Mouse (Mus musculus): ENCODE results near the gene Mab21l2. TPM values are rescaled to one million over a fixed set of nuclear protein-coding genes. Genes with fewer than 3 reads are reported as not detected.

The Mab21l2 gene
- polyA plus RNA-seq, 1 experiment from 2014 or later = 1.3 TPM

DNA sequence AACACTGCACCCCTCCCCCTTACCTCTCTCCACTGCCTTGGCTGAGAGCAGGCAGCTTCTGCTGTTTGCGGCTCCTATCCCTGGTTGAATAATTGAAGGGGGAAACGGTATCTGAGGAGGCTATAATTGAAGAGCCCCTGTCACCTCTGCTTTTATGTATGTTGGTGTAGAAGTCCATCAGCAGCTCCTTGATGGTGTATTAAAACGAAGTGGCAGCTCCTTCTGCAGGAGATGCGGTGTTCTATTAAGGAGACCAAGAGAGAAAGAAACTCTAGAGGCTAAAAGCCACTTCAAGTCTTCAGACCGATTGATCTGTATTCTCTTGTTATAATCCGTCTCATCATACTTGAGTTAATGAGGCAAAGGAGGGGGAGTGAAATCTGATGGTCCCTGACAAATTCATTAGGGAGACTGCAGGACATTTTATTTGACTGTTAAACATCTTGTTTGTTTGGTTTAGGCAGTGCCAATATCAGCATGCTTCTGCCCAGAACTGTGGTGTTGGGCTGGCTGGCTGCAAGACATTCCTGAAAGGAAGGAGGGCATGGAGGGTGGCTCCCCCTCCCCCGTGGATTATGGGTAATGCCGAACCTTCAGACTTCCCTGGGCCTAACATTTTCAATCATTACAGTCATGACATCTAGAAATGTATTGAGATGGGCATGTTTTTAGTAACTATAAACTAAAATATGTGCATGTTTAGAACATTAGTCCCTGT is 2.7 kb upstream of the Mab21l2 start:
- H3K4me3 ChIP-seq = no peak overlapping the region
- H3K27me3 ChIP-seq = peaks cover 53% of the 10 kb centered on the region
- H3K4me1 ChIP-seq = peaks cover 19% of the 10 kb centered on the region
- no peak for ATAC-seq (ENCODE audit: borderline replicate concordance, extremely low read depth, low FRiP score, low TSS enrichment)
- H3K9me3 ChIP-seq = no peaks in the 10 kb centered on the region
- no peak overlapping the region for H3K9ac ChIP-seq
- no peaks in the 10 kb centered on the region for H3K36me3 ChIP-seq
- H3K4me2 ChIP-seq = no peak overlapping the region
- no peak overlapping the region for H3K27ac ChIP-seq
- 32% methylated on average over 8 of the region's 8 CpGs for WGBS

DNA sequence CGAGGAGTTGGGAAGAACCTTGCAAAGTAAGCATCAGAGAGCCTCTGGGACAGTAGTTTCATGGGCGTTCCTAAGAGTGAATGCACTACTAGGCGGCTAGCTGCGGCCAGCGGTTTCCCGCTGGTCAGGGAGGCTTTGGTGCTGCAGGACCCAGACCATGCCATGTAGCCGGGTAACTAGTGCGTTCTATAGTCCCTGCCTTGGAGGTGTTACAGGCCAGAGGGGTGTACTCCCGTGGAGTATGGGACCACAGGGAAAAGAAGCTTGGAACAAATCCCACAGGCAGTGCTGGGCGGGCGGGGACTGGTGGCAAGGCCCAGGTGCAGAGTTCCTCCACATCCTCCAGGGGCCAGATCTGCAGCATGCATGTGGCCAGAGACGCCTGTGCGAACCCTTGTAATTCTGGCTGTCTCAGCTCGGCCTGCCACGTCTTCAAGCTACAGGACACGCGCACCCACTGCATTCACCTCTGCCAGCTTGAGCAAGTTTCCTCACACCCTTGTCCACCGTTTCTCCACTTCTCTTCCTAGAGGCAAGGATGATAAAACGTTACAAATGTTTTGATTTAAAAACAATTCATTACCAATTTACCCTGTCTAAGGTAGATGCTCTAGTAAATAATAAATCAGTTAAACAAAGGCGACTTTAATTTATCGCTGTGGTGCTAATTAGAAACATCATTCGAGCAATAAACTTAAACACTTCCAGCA is 2.0 kb upstream of the Mab21l2 start:
- H3K4me2 ChIP-seq = no peak overlapping the region
- no peak overlapping the region for H3K27ac ChIP-seq
- no peak overlapping the region for H3K4me3 ChIP-seq
- WGBS = 13% methylated on average over 22 of the region's 22 CpGs
- H3K27me3 ChIP-seq = peaks cover 57% of the 10 kb centered on the region
- H3K36me3 ChIP-seq = no peaks in the 10 kb centered on the region
- ATAC-seq (ENCODE audit: borderline replicate concordance, extremely low read depth, low FRiP score, low TSS enrichment) = peak; percentile 55; the same call in 1 of the 2 replicates
- no peaks in the 10 kb centered on the region for H3K9me3 ChIP-seq
- peaks cover 23% of the 10 kb centered on the region for H3K4me1 ChIP-seq
- no peak overlapping the region for H3K9ac ChIP-seq

DNA sequence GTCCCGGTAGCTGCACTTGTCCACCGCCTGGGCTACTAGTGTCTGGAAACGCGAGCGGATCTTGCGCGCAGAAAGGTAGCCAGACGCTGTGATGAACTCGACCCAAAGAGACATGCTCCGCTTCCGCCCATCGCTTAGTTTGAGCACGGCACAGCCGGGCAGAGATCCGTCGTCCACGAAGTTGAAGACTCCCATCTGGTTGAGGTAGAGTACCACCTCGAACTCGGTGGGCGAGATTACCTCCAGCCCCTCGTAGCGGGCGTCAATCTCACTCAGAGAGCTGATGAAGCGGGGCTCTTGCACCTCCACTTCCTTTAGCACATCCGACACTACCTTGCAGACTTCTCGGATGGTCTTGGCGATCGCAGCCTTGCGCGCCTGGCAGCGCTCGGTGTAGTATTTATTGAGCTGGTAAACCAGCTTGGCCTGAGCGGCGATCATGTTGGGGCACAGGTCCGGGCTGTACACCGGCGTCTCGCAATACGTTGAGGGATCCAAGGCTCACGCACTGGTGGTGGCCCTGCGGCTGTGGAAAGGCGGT is 1.1 kb downstream of the Mab21l2 start:
- no peaks in the 10 kb centered on the region for H3K9me3 ChIP-seq
- H3K9ac ChIP-seq = no peak overlapping the region
- peak overlapping the region; percentile 34 for H3K4me3 ChIP-seq
- ATAC-seq (ENCODE audit: borderline replicate concordance, extremely low read depth, low FRiP score, low TSS enrichment) = no peak; the same call in 1 of the 2 replicates
- H3K27me3 ChIP-seq = peaks cover 60% of the 10 kb centered on the region
- no peaks in the 10 kb centered on the region for H3K36me3 ChIP-seq
- no peak overlapping the region for H3K27ac ChIP-seq
- 2% methylated on average over 42 of the region's 42 CpGs for WGBS
- H3K4me1 ChIP-seq = peaks cover 23% of the 10 kb centered on the region
- H3K4me2 ChIP-seq = peak overlapping the region; percentile 77

DNA sequence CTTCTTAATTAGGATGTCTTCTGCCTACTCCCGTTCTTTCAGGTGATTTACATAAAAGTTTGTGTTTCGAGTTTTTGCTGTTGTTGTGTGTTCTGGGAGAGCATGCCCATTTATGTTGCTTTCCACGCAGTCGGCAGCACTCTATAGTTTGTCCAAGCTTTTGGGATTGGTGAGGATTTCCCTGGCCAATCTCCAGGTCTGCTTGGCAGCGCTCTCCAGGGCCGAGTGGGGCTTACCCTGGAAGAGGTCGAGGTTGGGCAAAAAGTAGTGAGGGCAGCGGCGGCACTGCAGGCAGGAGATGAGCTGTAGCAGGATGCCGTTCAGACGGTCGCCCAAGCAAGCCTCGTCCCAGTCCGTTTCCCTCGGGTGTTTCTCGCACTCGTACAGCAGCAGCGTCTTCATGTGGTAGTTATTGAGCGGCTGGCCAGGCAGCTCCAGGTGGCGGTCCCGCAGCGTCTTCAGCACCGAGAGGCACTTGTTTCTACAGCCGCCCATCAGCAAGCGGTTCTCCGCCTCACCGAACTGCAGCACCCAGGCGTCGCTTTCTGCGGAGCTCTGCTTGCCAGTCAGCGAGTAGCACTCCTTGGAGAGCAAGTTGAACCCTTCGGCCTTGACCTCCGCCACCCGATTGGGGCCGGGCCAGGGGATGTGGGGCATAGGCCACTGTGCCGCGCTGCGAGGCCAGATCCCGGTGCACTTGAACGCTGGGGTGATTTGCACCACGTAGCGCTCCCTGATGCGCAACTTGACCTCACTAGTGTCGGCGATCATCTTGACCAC is 1.8 kb downstream of the Mab21l2 start:
- Histone ChIP-seq H3K27ac (no peak overlapping the region), H3K4me3 (peak overlapping the region; percentile 34), H3K9me3 (no peaks in the 10 kb centered on the region), H3K9ac (no peak overlapping the region), H3K4me1 (peaks cover 23% of the 10 kb centered on the region), H3K36me3 (no peaks in the 10 kb centered on the region), H3K4me2 (peak overlapping the region; percentile 77), H3K27me3 (peaks cover 55% of the 10 kb centered on the region)
- ATAC-seq (ENCODE audit: borderline replicate concordance, extremely low read depth, low FRiP score, low TSS enrichment) = peak; percentile 39; the same call in 1 of the 2 replicates
- 1% methylated on average over 45 of the region's 45 CpGs for WGBS

DNA sequence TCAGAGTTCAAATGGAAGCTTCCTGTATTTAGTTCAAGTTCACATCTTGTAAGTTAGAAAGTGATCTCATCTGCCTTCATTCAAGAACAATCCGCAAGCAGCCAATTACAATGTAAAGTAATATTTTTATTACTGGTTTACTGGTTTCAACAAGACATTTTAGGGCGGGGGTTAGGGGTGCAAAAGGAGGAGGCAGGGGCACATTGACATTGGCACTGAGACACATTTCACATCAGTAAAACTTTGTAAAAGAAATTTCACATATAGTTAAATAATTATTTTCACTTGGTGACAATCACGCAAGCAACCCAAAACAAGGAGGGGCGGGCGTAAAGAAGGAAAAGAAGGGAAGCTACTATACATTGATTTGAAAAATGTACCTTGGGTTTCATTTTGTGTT is 2.5 kb downstream of the Mab21l2 start:
- H3K27me3 ChIP-seq = peaks cover 48% of the 10 kb centered on the region
- H3K4me2 ChIP-seq = peak overlapping the region; percentile 77
- H3K9ac ChIP-seq = no peak overlapping the region
- no peak overlapping the region for H3K27ac ChIP-seq
- H3K4me1 ChIP-seq = peaks cover 23% of the 10 kb centered on the region
- no peaks in the 10 kb centered on the region for H3K9me3 ChIP-seq
- H3K36me3 ChIP-seq = no peaks in the 10 kb centered on the region
- peak overlapping the region; percentile 34 for H3K4me3 ChIP-seq
- ATAC-seq (ENCODE audit: borderline replicate concordance, extremely low read depth, low FRiP score, low TSS enrichment) = no peak
- 30% methylated on average over 5 of the region's 5 CpGs for WGBS

DNA sequence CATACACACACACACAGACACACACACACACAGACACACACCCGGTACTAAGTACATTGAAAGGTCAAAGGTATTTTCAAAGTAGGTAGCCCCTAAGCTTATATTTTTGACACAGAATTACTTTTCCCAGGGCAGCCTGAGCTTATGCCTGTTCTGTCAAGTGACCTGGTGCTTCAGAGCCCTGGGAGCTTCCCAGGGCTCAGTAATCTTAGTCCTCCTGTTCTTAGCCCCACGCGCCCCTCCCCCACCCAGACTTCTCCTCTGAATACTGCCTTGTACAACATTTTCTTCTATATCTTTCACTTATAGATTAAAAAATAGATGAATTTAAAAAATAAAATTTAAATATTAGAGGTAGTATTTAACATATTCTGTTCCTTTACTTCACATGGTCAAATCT is 3.6 kb downstream of the Mab21l2 start:
- Histone ChIP-seq H3K27ac (no peak overlapping the region), H3K9me3 (no peaks in the 10 kb centered on the region), H3K27me3 (peaks cover 37% of the 10 kb centered on the region), H3K4me1 (peaks cover 23% of the 10 kb centered on the region), H3K9ac (no peak overlapping the region), H3K36me3 (no peaks in the 10 kb centered on the region), H3K4me2 (no peak overlapping the region), H3K4me3 (no peak overlapping the region)
- ATAC-seq (ENCODE audit: borderline replicate concordance, extremely low read depth, low FRiP score, low TSS enrichment) = no peak
- 47% methylated on average over 3 of the region's 3 CpGs for WGBS

DNA sequence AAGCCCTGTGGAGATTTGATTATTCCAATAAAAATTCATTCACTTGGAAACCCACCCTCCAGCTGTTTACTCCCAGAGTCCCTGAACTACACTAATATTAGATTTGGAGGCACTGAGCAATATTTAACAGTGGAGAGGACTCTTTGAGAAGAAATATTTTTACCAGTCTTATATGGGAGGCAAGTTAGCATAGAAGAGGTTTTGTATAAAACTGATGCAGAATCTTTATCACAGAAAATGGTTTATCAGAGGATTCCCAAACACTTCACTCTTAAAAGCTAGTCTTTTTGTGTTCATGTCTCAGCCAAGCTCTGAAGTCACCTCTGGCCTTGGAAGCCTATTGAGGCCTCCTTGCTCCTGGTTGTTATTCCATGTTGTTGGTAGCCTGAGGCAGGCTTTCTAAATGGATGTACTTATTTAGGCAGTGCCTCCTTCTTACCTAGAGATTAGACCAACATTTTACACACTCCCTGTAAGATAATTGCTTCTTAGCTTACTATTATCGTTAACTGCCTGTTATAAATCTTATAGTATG is 6.5 kb downstream of the Mab21l2 start:
- H3K27ac ChIP-seq = no peak overlapping the region
- H3K4me2 ChIP-seq = no peak overlapping the region
- ATAC-seq (ENCODE audit: borderline replicate concordance, extremely low read depth, low FRiP score, low TSS enrichment) = no peak
- no peak overlapping the region for H3K9ac ChIP-seq
- no peak overlapping the region for H3K4me3 ChIP-seq
- no peaks in the 10 kb centered on the region for H3K36me3 ChIP-seq
- H3K9me3 ChIP-seq = no peaks in the 10 kb centered on the region
- WGBS = 74% methylated on average over 1 of the region's 1 CpGs
- peaks cover 15% of the 10 kb centered on the region for H3K27me3 ChIP-seq
- peaks cover 11% of the 10 kb centered on the region for H3K4me1 ChIP-seq

DNA sequence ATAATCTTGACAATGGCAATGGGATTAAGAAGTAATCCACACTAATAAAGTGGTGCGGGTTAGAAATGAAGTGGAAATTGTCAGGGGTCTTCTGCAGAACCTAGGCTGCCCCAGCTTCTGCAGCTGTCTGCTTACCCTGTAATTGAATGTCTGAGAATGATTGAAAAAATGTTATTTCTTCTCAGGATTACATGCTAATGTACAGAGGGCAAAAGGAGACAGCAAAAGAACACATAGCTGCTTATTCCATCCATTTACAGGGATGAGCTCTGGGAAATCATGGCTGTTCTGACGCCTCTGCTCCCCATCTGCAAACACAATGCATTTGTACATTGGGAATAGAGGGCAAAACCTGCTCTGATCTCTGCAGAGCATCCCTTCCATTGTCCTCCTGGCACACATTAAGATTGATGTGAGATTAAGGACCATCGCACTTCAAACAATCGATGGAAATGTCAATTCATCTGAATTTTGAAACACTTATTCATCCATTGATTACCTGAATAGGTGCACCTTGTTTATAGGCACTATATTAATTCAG is 7.3 kb downstream of the Mab21l2 start:
- Histone ChIP-seq H3K36me3 (no peaks in the 10 kb centered on the region), H3K27ac (no peak overlapping the region), H3K27me3 (peaks cover 7% of the 10 kb centered on the region), H3K4me1 (peaks cover 3% of the 10 kb centered on the region), H3K9me3 (no peaks in the 10 kb centered on the region), H3K9ac (no peak overlapping the region), H3K4me3 (no peak overlapping the region), H3K4me2 (no peak overlapping the region)
- ATAC-seq (ENCODE audit: borderline replicate concordance, extremely low read depth, low FRiP score, low TSS enrichment) = no peak
- WGBS = 69% methylated on average over 4 of the region's 4 CpGs

DNA sequence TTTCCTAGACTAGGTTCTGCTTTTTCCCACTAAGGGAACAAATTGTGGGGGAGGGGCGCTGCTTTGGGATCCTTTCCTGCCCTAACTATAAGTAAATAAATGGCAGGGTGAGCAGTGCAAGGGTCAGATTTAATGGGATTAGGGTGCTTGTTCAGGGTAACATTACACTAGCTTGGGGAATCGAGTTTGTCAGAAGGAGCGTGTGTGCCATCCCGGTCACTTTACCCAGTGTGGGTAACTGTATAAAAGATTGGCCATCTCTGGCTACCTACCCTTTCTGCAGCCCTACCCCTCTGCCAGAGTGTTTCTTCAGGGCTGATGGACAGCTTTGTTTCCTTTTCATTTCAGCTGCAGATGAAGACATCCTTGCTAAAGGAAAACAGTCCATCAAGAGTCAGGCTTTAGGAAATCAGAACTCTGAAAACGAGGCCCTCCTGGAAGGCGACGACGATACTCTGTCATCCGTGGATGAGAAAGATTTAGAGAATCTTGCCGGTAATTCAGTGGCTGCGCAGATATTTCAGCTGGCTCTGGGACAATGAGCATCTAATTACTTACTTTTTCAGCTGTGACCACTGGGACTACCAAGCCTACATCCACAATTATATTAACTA is 8.8 kb downstream of the Mab21l2 start:
- Histone ChIP-seq H3K36me3 (no peaks in the 10 kb centered on the region), H3K4me1 (no peaks in the 10 kb centered on the region), H3K4me3 (no peak overlapping the region), H3K27ac (no peak overlapping the region), H3K9ac (no peak overlapping the region), H3K27me3 (peaks cover 1% of the 10 kb centered on the region), H3K9me3 (no peaks in the 10 kb centered on the region), H3K4me2 (no peak overlapping the region)
- ATAC-seq (ENCODE audit: borderline replicate concordance, extremely low read depth, low FRiP score, low TSS enrichment) = no peak
- WGBS = 37% methylated on average over 11 of the region's 11 CpGs

DNA sequence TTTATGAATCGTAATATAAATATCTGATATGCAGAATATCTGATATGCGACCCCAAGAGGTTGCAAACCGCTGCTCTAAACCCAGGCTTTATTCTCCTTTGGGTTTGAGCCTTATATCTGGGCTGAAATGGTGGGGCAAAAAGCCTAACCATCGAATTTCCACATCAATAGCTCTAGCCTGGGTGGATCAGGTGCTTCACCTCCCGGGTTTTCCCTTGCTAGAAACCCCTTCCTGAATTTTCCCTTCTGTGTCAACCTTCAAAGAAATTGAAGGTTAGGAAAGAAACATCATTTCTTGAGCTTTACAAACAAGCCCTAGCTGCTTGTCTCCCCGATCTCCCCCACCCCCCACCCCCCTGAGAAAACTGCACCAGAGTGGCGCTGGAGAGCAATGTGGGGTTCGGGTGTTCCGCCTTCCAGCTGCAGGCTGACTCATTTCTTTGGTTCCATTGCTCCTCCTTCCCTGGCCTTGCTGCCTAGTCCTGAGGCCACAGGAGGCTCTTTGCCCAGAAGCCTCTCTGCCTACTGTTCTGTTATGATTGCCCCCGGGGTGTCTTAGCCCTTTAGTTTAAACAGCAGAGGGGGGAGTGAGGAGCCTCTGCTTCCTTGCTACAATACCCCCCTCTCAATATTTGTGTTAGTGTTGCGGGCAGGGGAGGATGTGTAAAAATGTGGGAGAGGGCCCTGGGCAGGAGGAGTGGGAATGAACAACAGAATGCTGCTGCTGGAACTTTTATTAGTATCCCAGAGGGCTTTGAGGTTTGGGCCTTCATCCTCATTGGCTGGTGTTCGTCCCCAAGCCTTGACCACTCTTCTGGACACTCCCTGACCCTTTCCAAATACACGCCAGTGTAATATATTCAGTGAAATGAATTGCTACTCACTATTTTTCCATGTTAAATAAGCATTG is 9.5 kb downstream of the Mab21l2 start:
- Histone ChIP-seq H3K4me3 (no peak overlapping the region), H3K9ac (no peak overlapping the region), H3K36me3 (no peaks in the 10 kb centered on the region), H3K27ac (no peak overlapping the region), H3K4me2 (no peak overlapping the region), H3K9me3 (no peaks in the 10 kb centered on the region), H3K4me1 (no peaks in the 10 kb centered on the region), H3K27me3 (no peaks in the 10 kb centered on the region)
- no peak for ATAC-seq (ENCODE audit: borderline replicate concordance, extremely low read depth, low FRiP score, low TSS enrichment)
- WGBS = 32% methylated on average over 13 of the region's 13 CpGs

Data from lung, embryonic 15.5 days (tissue).